Comparison of ENCODE assay signal across 8 mouse cellular contexts in the genomic region with DNA sequence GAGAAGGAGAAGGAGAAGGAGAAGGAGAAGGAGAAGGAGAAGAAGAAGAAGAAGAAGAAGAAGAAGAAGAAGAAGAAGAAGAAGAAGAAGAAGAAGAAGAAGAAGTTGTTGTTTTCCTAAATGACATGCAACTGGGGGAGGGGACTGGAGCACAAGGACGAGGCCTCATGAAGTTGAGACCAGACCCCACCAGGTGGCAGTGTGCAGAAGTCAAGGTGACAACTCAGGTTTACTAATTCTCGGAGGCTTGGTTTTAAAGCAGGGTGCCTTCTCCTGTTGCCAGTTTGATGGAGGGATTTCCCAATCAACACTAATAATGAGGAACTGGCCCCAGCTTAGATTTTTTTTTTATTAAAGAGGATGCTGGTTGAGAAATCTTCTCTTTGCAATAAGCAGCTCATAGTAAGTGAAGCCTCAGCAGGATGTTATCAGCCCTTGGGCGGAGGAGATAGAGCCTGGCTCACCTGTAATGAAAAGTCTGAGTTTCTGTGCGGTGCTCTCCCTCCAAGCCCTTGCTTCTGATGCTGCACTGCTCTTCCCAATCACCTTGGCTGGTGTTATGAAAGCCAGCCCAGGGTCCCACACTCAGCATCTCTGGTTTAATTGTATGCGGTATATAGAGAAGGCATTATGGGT.
DNase-seq lines count a peak whose midpoint lies in the region; ATAC-seq and TF ChIP-seq lines count a peak whose summit lies in the region.

No protein-coding gene starts in this region.

- H3K9me3 ChIP-seq in heart, embryonic 10.5 days = no peaks in the 10 kb centered on the region

- no peaks in the 10 kb centered on the region for H3K27me3 ChIP-seq in heart, embryonic 10.5 days (ENCODE audit: insufficient read depth, poor library complexity, severe bottlenecking)
- H3K27me3 ChIP-seq in thymus, adult 2 months (ENCODE audit: control insufficient read depth, insufficient read depth, low read length) = no peaks in the 10 kb centered on the region

- H3K4me3 ChIP-seq in heart, embryonic 10.5 days = no peak overlapping the region
- H3K4me3 ChIP-seq in thymus, adult 2 months (ENCODE audit: control insufficient read depth, insufficient read depth, low read length) = no peak overlapping the region

- WGBS in heart, embryonic 10.5 days = 55% methylated on average over 5 of the region's 5 CpGs
- 41% methylated on average over 5 of the region's 5 CpGs for WGBS in thymus, adult 2 months

- H3K36me3 ChIP-seq in heart, embryonic 10.5 days = no peaks in the 10 kb centered on the region
- no peaks in the 10 kb centered on the region for H3K36me3 ChIP-seq in thymus, adult 2 months (ENCODE audit: control insufficient read depth, insufficient read depth, low read length)

- peak; percentile 26; the same call in 1 of the 2 replicates for TF ChIP-seq CTCF in thymus, adult 2 months (IDR thresholded peaks at IDR 0.05; ENCODE audit: borderline replicate concordance, control insufficient read depth, extremely low read depth, insufficient read depth, low read length, poor library complexity)

- no peak overlapping the region for H3K27ac ChIP-seq in heart, embryonic 10.5 days
- no peak overlapping the region for H3K27ac ChIP-seq in thymus, adult 2 months (ENCODE audit: control insufficient read depth, insufficient read depth, low read length)

- ATAC-seq in hematopoietic stem cell, adult 5-6 weeks (replicated peaks in 1 of 2; ENCODE audit: insufficient read depth in 1 of 2, low FRiP score in 2 of 2, low TSS enrichment in 1 of 2, low read depth in 1 of 2, poor library complexity in 2 of 2, severe bottlenecking in 2 of 2) = peak; percentile 40 to 47; a peak in 3 of 4 replicates

- no peak for TF ChIP-seq POLR2A in thymus, adult 2 months (IDR thresholded peaks at IDR 0.05; ENCODE audit: control insufficient read depth, extremely low read depth, insufficient read depth, low read length, poor library complexity)

- H3K4me1 ChIP-seq in heart, embryonic 10.5 days = no peaks in the 10 kb centered on the region
- H3K4me1 ChIP-seq in thymus, adult 2 months (replicated peaks; ENCODE audit: control insufficient read depth, insufficient read depth, low read length) = no peaks in the 10 kb centered on the region

- DNase-seq in heart, adult 8-10 months (ENCODE audit: low spot score) = peak; percentile 46
- DNase-seq in heart, embryonic 10.5 days (ENCODE audit: low spot score) = no peak
- DNase-seq in urinary bladder, adult 18-20 months (ENCODE audit: low spot score in 2 of 2) = peak; percentile 25 to 36
- DNase-seq in urinary bladder, postnatal 4 days (ENCODE audit: low spot score in 2 of 2) = no peak
- DNase-seq in cerebellum, adult 9-11 months = peak; percentile 65
- peak; percentile 66 for DNase-seq in lung, postnatal 25 days (ENCODE audit: low spot score)
- DNase-seq in thymus, adult 2 months = peak; percentile 81

Comparison
In these comparisons a context has a peak if more than half of its experiments do, and no peak if none do; other contexts are left out.
1. DNase-seq: peak in heart, adult 8-10 months (single experiment), urinary bladder, adult 18-20 months (2 of 2), cerebellum, adult 9-11 months (single experiment), lung, postnatal 25 days (single experiment) and thymus, adult 2 months (single experiment); none in heart, embryonic 10.5 days (single experiment) and urinary bladder, postnatal 4 days (0 of 2).